Mouse (Mus musculus) cerebellum, adult 2 months (tissue): ENCODE measurements around the gene Hyal1. TPM values are rescaled to one million over a fixed set of nuclear protein-coding genes. Genes with fewer than 3 reads are reported as not detected.

Experiments
- DNase-seq, 2 experiments: peaks; one replicate each; pipeline ENCODE4 v3.0.0; 2021
- H3K27ac ChIP-seq: fragments of 200-500 bp; 2 replicates; pipeline ENCODE4 v1.5.1; 2012; ENCODE audit warnings: low read length, control low read depth, inconsistent platforms; ENCODE audit not compliant: insufficient read depth
- H3K27me3 ChIP-seq: fragments of 200-500 bp; 2 replicates; pipeline ENCODE4 v1.6.1; 2012; ENCODE audit warnings: inconsistent platforms, mild to moderate bottlenecking, low read length, moderate library complexity; ENCODE audit not compliant: control insufficient read depth, insufficient read depth
- H3K4me1 ChIP-seq: fragments of 200-500 bp; 2 replicates; pipeline ENCODE4 v1.6.1; 2011; ENCODE audit warnings: low read length; ENCODE audit not compliant: control insufficient read depth, insufficient read depth
- H3K4me3 ChIP-seq: fragments of 200-500 bp; replicated peaks from 2 replicates; pipeline ENCODE3; 2011; ENCODE audit warnings: mild to moderate bottlenecking, low read depth, low read length, control low read depth; ENCODE audit not compliant: insufficient read depth
- CTCF ChIP-seq: fragments of 200-500 bp; IDR thresholded peaks from 2 replicates; pipeline ENCODE4 v1.5.1; 2011; ENCODE audit warnings: low read depth, mild to moderate bottlenecking, control low read depth, low read length, moderate library complexity, borderline replicate concordance; ENCODE audit not compliant: insufficient read depth
- POLR2A ChIP-seq: fragments of 200-500 bp; IDR thresholded peaks from 2 replicates; pipeline ENCODE4 v1.6.1; 2011; ENCODE audit warnings: low read length, control low read depth, borderline replicate concordance; ENCODE audit not compliant: insufficient read depth
- WGBS: fragments of 180-500 bp; shearing (Covaris S2); methylation state at CpG from one replicate; pipeline ENCODE4 v1.1.7; 2018; 5-methylcytosine and 5-hydroxymethylcytosine counted together
- polyA plus RNA-seq: library from polyadenylated mRNA; depleted of rRNA; stranded (reverse); fragments of >200 nt; gene quantifications from 2 replicates; pipeline ENCODE4 v1.2.3, GENCODE M21; 2012

Hyal1 gene
- polyA plus RNA-seq, 1 experiment, result 5.7 TPM

DNA sequence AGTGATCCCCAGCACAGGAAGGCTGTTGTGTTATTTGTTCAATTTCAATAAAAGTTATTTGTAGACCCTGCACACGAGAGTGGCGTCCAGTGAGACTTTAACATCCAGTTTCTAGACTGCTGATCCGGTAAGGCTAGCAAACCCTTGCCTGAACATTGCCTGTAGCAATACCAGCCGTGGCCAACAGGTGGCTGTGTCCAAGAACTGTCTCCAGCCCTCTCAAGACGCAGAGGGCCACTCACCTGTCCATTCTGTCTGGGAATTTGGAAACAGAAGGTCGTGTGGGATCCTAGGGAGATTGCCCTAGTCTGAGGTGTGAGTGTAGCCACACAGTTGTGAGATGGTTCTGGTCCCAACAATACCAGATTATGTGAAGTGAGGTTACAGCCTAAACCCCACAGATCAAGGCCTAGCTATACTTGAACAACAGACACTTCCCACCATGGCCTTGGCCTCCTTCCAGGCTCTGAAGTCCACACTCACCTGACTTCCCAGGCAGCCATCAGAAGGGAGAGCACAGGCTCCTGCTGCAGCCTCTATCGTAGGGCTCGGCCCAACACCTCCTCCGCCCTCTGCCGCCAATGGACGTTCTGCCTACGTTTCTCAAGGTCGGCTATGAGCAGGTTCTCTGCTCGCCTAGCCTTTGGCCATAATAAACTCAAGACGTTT is 10.6 kb upstream of the Hyal1 start:
- peak; percentile 74 to 84 for DNase-seq
- no peak overlapping the region for H3K27ac ChIP-seq
- H3K4me3 ChIP-seq, result no peak overlapping the region
- 53% methylated on average over 15 of the region's 15 CpGs for WGBS
- no peak for TF ChIP-seq POLR2A
- peak; percentile 86 for TF ChIP-seq CTCF
- H3K4me1 ChIP-seq, result peaks cover 16% of the 10 kb centered on the region
- no peaks in the 10 kb centered on the region for H3K27me3 ChIP-seq

GRCm38 (mm10) chr9:107566855-107567254 is 9.9 kb upstream of the Hyal1 start:
- Histone ChIP-seq H3K27ac (no peak overlapping the region), H3K4me3 (no peak overlapping the region), H3K27me3 (no peaks in the 10 kb centered on the region), H3K4me1 (peaks cover 16% of the 10 kb centered on the region)
- no peak for TF ChIP-seq POLR2A
- no peak for DNase-seq
- WGBS, result 79% methylated on average over 3 of the region's 3 CpGs

DNA sequence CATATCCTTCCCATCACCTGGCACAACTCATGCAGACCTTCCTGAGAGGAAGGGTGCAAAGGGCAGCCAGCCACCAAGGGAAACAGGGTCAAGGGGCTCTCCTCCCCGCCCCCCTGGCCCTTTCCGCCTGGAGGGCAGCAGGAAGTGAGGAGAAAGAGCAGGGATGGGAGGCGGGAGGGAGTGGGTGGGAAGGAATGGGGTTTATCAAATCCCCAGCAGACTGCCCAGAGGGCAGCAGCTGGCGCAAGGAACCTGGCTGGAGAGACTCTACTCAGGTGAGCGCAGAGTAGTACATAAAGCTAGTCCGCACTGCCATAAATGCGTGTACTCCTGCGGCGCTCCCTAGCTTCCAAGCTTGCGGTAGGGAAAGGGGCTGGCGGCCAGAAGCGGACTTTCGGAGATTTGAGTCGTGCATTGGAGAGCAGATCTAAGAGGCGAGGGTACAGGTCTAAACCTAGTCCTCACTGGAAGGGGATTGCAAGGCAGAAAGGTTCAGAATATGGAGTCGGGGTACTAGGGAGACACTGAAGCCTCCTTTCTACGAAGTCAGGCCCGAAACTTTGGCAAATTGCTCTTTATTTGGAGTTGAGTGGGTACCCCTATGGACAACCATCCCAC is 8.9 kb upstream of the Hyal1 start, which contains the start of gene Hyal2:
TSS of gene Hyal2 (plus strand) at position 244 of the 618 bp plus-strand sequence.
- Histone ChIP-seq H3K4me3 (peak within 1 kb of the TSS; percentile 63), H3K4me1 (peaks cover 16% of the 10 kb centered on the region), H3K27ac (peak within 1 kb of the TSS; percentile 24; the same call in 1 of the 2 replicates), H3K27me3 (no peaks in the 10 kb centered on the region)
- DNase-seq, result no peak
- TF ChIP-seq CTCF (no peak), POLR2A (no peak)
- 50% methylated on average over 18 of the region's 18 CpGs for WGBS

GRCm38 (mm10) chr9:107568331-107569261 is 8.1 kb upstream of the Hyal1 start:
- H3K27me3 ChIP-seq, result no peaks in the 10 kb centered on the region
- H3K27ac ChIP-seq, result peak overlapping the region; percentile 24; the same call in 1 of the 2 replicates
- peak; percentile 79 to 81 for DNase-seq
- H3K4me1 ChIP-seq, result peaks cover 16% of the 10 kb centered on the region
- H3K4me3 ChIP-seq, result peak overlapping the region; percentile 63
- TF ChIP-seq CTCF (no peak), POLR2A (peak; percentile 34; the same call in 1 of the 2 replicates)
- WGBS, result 4% methylated on average over 41 of the region's 41 CpGs

DNA sequence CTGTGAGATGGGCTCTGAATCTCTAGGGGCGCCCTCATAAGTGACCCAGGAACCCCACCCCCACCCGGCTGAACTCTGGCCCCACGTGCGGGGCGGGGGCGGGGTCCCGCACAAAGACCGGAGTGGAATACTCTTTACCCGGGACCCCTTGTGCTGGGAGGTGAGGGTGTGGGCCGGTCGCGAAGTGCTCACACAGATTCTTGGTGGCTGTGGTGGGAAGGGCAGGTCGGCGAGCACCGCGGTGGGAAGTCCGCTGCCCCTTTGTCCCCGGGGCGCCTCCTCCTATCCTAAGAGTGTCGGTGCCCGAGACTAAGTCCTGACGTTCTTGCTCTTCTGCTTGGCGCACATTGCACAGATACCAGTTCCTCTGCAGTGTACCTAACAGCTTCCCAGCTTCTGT is 7.5 kb upstream of the Hyal1 start:
- Histone ChIP-seq H3K4me1 (peaks cover 12% of the 10 kb centered on the region), H3K27ac (0 out of 2 replicates have a peak overlapping the region, but pooled peaks have one; percentile 12), H3K4me3 (peak overlapping the region; percentile 63), H3K27me3 (no peaks in the 10 kb centered on the region)
- TF ChIP-seq POLR2A (no peak), CTCF (no peak)
- DNase-seq, result no peak
- WGBS, result 2% methylated on average over 23 of the region's 23 CpGs

- peak overlapping the region; percentile 47 for H3K4me3 ChIP-seq
- peaks cover 11% of the 10 kb centered on the region for H3K4me1 ChIP-seq
- H3K27ac ChIP-seq, result no peak overlapping the region
- no peak for DNase-seq
- TF ChIP-seq POLR2A (no peak), CTCF (no peak)
- no peaks in the 10 kb centered on the region for H3K27me3 ChIP-seq
- WGBS, result 66% methylated on average over 13 of the region's 13 CpGs
Observed at GRCm38 (mm10) chr9:107570016-107570415, 6.7 kb upstream of the Hyal1 start.

GRCm38 (mm10) chr9:107570845-107571244 is 5.9 kb upstream of the Hyal1 start:
- H3K27me3 ChIP-seq, result no peaks in the 10 kb centered on the region

More at GRCm38 (mm10) chr9:107570845-107571244, 5.9 kb upstream of the Hyal1 start:
- Histone ChIP-seq H3K4me3 (no peak overlapping the region), H3K27ac (no peak overlapping the region), H3K4me1 (peaks cover 16% of the 10 kb centered on the region)
- 87% methylated on average over 21 of the region's 21 CpGs for WGBS
- no peak for TF ChIP-seq CTCF
- DNase-seq, result no peak
